ENCODE assay signal across 1 mouse cellular context in genomic region chr2:174453681-174454080, GRCm38 (mm10).
TF ChIP-seq lines count a peak whose summit lies in the region.

No protein-coding gene starts in this region.

TF ChIP-seq in CH12.LX, 34 proteins besides CTCF, POLR2A, EP300 and RAD21 (continued from another document):
- TF ChIP-seq CHD2 (IDR thresholded peaks at IDR 0.05; ENCODE audit: low read length), result peak; percentile 64; the same call in 1 of the 2 replicates
